Mouse (Mus musculus): ENCODE data around the gene Glce.

Gene Glce

DNA sequence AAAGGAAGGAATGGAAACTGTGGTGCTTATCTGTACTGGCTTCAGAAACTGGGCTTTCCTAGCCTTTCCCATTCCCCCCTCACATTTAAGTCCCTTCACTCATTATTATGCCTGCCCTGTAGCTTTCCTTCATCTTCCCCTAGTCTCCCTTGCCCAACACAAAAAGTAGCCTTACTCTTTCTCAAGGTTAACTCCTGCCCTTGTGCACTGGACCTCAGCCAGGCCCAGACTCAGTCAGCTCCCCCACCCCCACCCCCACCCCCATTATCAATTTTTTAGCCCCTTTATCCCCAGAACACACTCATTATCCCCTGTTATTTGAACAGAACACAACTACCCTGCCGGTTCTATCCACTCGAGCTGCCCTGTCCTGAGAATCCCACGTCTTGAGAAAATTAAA lies 1.0 kb upstream of the Glce start:
- DNase-seq (ENCODE audit: low read depth, low spot score) = no peak

DNA sequence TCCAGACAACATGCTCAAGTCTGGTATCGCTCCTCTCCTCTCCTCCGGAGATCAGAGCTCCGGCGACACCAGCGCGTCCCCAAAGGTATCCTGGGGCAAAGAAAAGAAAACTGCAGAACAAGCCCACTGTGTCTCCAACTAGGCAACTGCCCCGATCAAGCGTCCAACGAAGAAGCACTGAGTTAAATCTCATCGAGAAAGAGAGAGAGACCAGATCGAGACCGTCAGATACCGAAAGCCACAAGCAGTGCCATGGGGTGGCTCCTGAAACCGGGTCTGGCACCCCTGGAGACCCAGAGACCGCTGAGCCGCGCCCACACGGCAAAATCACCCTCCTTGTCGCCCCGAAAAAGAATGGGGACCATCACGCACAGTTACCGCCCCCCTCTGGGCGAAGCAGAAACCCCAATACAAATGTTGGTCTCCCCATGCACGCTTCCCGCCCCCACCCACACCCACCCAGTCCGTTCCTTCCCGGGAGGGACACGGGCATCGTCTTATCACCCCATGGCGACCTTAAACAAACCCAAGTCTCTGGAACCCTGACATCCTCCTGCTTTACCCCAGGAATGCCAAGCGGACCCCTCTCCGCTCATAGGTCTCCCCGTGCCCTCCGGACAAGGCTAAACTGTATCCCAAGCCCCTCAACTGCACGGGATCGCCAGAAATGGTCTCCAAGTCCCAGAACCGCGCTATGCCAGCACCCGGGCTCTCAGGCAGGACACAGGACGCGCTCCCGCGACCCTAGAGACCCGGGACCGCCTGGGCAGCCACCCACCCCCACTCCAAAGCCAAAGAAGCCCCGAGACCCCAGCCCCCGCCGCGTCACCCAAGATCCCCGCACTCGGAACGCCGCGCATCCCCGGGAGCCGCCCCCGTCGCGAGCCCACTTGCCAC lies 656 bp downstream of the Glce start:
- peak; percentile 45 for DNase-seq (ENCODE audit: low read depth, low spot score)

GRCm38 (mm10) chr9:62118754-62119153 lies 3.7 kb downstream of the Glce start:
- peak; percentile 12 for DNase-seq (ENCODE audit: low read depth, low spot score)

- no peak for DNase-seq (ENCODE audit: low read depth, low spot score)
Observed at GRCm38 (mm10) chr9:62115826-62116225, 6.6 kb downstream of the Glce start.

GRCm38 (mm10) chr9:62096603-62097002 lies 25.9 kb downstream of the Glce start:
- no peak for DNase-seq (ENCODE audit: low read depth, low spot score)

- no peak for DNase-seq (ENCODE audit: low read depth, low spot score)
Observed at GRCm38 (mm10) chr9:62091604-62092003, 30.9 kb downstream of the Glce start.

DNA sequence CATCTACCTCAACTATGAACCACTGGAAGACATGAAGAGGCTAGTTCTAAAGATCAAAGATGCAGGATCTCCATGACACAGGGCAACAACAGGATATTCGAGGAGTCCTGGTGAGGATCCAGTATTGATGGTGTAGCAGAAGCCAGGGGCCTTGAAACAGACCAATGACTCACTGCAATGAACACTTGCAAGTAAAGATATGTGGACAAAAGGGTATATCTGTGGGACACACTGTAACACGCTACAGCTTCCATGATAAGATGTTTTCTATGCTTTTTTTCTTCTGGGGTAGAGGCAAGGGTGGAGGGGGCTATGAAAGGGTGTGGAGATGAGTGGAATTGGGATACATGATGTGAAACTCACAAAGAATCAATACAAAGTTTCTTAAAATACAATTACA lies 36.9 kb downstream of the Glce start:
- DNase-seq (ENCODE audit: low read depth, low spot score) = no peak

DNA sequence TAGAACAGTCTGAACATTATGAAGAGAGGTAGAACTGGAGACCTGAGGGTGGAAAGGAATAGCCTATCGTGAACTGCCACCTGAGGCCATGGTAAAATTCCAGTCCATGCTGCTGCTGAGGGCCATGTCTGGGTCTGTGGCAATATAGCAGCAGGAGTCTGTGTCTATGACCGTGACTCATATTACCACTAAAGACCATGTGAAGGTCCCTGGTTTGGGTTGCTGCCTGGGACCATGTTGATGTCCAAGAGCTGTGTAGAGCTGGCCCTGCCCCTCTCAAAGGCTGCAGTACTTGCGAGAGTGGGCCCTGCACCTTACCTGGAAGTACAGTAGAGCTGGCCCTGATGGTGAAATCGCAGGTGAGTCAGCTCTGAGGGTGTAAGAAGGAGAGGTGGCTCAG lies 37.6 kb downstream of the Glce start:
- no peak for DNase-seq (ENCODE audit: low read depth, low spot score)

DNA sequence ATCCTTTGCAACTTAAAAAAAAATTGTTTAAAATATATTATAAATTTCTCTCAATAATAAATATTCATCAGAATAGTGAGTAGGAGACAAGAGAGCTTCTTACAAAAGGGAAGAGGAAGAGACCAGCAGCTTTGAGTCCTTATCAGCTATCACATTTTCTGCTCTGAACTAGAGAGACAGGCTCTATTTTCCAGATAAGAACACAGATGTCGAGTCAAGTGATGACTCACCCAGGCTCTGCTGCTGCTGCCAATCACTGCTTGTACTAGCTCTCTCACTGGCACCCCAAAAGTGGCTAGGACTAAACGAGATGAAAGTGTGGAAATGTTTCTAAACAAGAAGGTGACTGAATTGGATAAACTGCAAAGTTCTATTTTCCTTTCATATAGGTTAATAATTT lies 39.5 kb downstream of the Glce start:
- DNase-seq (ENCODE audit: low read depth, low spot score) = no peak

DNA sequence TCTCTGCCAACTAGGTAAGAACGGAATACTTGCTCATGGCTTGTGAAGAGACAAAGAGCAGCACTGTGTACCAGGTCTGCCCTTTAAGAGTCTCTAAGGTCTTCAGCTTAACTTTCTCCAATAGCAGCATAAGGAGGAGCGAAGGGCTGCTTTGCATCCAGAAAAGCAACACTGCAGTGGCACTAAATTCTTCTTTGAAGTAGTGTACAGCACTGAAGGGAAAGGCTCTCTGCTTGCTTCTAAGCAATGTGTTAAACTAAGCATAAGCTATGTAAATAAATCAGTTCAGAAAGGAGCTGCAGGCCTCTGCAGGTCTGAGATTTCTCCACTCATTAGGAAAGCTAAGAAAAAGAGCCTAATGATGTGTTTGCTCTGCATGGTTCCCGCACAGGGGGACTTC lies 40.9 kb downstream of the Glce start:
- DNase-seq (ENCODE audit: low read depth, low spot score) = no peak

GRCm38 (mm10) chr9:62080028-62080760 lies 42.3 kb downstream of the Glce start:
- DNase-seq (ENCODE audit: low read depth, low spot score) = no peak

- DNase-seq (ENCODE audit: low read depth, low spot score) = no peak
Observed at GRCm38 (mm10) chr9:62062234-62062633, 60.2 kb downstream of the Glce start.

GRCm38 (mm10) chr9:62060431-62060830 lies 62.0 kb downstream of the Glce start:
- DNase-seq (ENCODE audit: low read depth, low spot score) = no peak

- DNase-seq (ENCODE audit: low read depth, low spot score) = no peak
Observed at GRCm38 (mm10) chr9:62059941-62060340, 62.5 kb downstream of the Glce start.

- no peak for DNase-seq (ENCODE audit: low read depth, low spot score)
Observed at GRCm38 (mm10) chr9:62057881-62058506, 64.5 kb downstream of the Glce start.

- DNase-seq (ENCODE audit: low read depth, low spot score) = no peak
Observed at GRCm38 (mm10) chr9:62056206-62056605, 66.2 kb downstream of the Glce start.

GRCm38 (mm10) chr9:62050801-62051200 lies 71.7 kb downstream of the Glce start:
- DNase-seq (ENCODE audit: low read depth, low spot score) = peak; percentile 79

- DNase-seq (ENCODE audit: low read depth, low spot score) = no peak
Observed at GRCm38 (mm10) chr9:62049166-62049565, 73.3 kb downstream of the Glce start.

- no peak for DNase-seq (ENCODE audit: low read depth, low spot score)
Observed at GRCm38 (mm10) chr9:62042167-62042566, 80.3 kb downstream of the Glce start.

DNA sequence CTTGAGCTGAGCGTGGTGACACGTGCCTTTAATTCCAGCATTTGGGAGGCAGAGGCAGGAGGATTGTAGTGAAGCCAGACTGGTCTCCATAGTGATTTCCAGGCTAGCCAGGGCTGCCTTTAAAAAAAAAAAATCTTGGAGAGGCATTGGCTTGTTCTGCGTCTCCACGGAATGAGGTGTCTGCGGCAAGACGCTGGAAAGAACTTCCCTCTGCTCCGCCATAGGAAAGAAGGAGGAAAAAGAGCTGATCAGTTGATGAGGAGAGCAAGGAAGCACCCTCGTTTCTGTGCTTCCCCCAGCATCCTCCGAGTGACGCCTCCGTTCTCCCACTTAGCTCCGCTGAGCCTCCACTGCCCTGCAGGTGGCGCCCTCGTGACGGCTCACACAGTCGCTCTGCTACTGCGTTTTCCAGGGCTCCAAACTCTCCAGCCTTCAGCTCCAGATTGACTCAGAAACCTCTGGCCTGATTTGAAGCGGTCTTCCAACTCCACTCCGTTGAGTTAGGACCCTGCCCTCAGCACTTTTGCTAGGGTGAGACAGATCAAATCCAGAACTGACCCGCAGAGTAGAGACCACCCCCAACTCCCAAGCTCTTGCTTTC lies 82.3 kb downstream of the Glce start:
- peak; percentile 91 for DNase-seq (ENCODE audit: low read depth, low spot score)

- peak; percentile 58 for DNase-seq (ENCODE audit: low read depth, low spot score)
Observed at GRCm38 (mm10) chr9:62035806-62036205, 86.6 kb downstream of the Glce start.

DNA sequence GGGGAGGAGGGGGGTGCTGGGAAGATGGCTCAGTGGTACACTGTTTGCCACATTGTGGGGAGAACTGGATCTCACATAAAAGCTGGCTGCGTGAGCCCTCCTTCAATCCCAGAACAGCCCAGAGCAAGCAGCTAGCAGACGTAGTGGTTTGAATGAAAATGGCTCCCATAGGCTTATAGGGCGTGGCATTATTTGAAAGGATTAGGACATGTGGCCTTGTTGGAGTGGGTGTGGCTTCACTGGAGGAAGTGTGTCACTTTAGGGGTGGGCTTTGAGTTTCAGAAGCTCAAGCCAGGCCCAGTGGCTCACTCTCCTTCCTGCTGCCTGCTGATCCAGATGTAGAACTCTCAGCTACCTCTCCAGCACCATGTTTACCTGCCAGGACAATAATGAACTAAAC lies 90.2 kb downstream of the Glce start:
- peak; percentile 72 for DNase-seq (ENCODE audit: low read depth, low spot score)
